Mouse (Mus musculus): Measurements from ENCODE around the gene Syne1. TPM values are rescaled to one million over a fixed set of nuclear protein-coding genes. Genes with fewer than 3 reads are reported as not detected.

The Syne1 gene
- polyA plus RNA-seq, 1 experiment from 2014 or later, result 3.6 TPM

DNA sequence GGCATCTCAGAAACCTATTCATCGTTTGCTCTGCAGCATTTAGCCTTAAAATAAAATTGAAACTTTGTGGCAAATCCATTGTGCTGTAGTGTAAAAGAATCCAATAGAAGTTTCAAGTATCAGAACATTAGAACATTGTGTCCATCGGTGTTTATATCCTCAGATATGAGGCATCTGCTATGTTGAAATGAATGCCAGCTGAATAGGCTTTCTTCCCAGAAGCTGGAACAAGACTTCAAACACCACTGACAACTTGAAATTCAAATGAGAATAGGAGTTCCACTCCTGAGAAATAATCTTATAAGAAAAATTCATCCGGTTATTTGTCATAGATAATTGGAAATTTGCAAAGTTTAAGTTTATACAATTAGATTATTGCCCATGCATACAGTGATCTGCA is 135.6 kb downstream of the Syne1 start:
- Histone ChIP-seq H3K4me2 (replicated peaks; ENCODE audit: low read depth) (no peak overlapping the region), H3K9ac (ENCODE audit: low read length) (no peak overlapping the region), H3K27ac (replicated peaks) (no peak overlapping the region), H3K27me3 (ENCODE audit: control insufficient read depth, insufficient read depth, low read length) (no peaks in the 10 kb centered on the region), H3K4me3 (ENCODE audit: low read depth, low read length) (no peak overlapping the region), H3K4me1 (replicated peaks; ENCODE audit: control insufficient read depth, insufficient read depth) (no peaks in the 10 kb centered on the region), H3K9me3 (ENCODE audit: control insufficient read depth, low read length) (no peaks in the 10 kb centered on the region), H3K36me3 (ENCODE audit: control insufficient read depth, insufficient read depth, low read length) (no peaks in the 10 kb centered on the region)
- 71% methylated on average over 3 of the region's 3 CpGs for WGBS
- no peak for TF ChIP-seq EP300 (optimal IDR thresholded peaks at IDR 0.05)
- no peak for TF ChIP-seq CTCF (IDR thresholded peaks at IDR 0.05; ENCODE audit: low read depth)
- no peak for ATAC-seq (ENCODE audit: low FRiP score, low TSS enrichment)
- no peak for DNase-seq (ENCODE audit: low spot score)

GRCm38 (mm10) chr10:5384131-5384776 is 167.0 kb downstream of the Syne1 start:
- H3K4me2 ChIP-seq (replicated peaks; ENCODE audit: low read depth), result no peak overlapping the region
- 65% methylated on average over 6 of the region's 6 CpGs for WGBS
- DNase-seq (ENCODE audit: low spot score) (no peak), ATAC-seq (ENCODE audit: low FRiP score, low TSS enrichment) (no peak)
- H3K36me3 ChIP-seq (ENCODE audit: control insufficient read depth, insufficient read depth, low read length), result no peaks in the 10 kb centered on the region
- no peaks in the 10 kb centered on the region for H3K27me3 ChIP-seq (ENCODE audit: control insufficient read depth, insufficient read depth, low read length)
- H3K9ac ChIP-seq (ENCODE audit: low read length), result no peak overlapping the region
- no peaks in the 10 kb centered on the region for H3K9me3 ChIP-seq (ENCODE audit: control insufficient read depth, low read length)
- H3K4me3 ChIP-seq (ENCODE audit: low read depth, low read length), result no peak overlapping the region
- no peak for TF ChIP-seq CTCF (IDR thresholded peaks at IDR 0.05; ENCODE audit: low read depth)
- TF ChIP-seq EP300 (optimal IDR thresholded peaks at IDR 0.05), result no peak
- H3K27ac ChIP-seq (replicated peaks), result no peak overlapping the region
- H3K4me1 ChIP-seq (replicated peaks; ENCODE audit: control insufficient read depth, insufficient read depth), result no peaks in the 10 kb centered on the region

- DNase-seq (ENCODE audit: low spot score) (no peak), ATAC-seq (ENCODE audit: low FRiP score, low TSS enrichment) (no peak)
- Histone ChIP-seq H3K4me2 (replicated peaks; ENCODE audit: low read depth) (no peak overlapping the region), H3K9me3 (ENCODE audit: control insufficient read depth, low read length) (no peaks in the 10 kb centered on the region), H3K36me3 (ENCODE audit: control insufficient read depth, insufficient read depth, low read length) (no peaks in the 10 kb centered on the region), H3K27ac (replicated peaks) (no peak overlapping the region), H3K9ac (ENCODE audit: low read length) (no peak overlapping the region), H3K4me1 (replicated peaks; ENCODE audit: control insufficient read depth, insufficient read depth) (no peaks in the 10 kb centered on the region), H3K4me3 (ENCODE audit: low read depth, low read length) (no peak overlapping the region), H3K27me3 (ENCODE audit: control insufficient read depth, insufficient read depth, low read length) (no peaks in the 10 kb centered on the region)
- 82% methylated on average over 4 of the region's 4 CpGs for WGBS
- TF ChIP-seq CTCF (IDR thresholded peaks at IDR 0.05; ENCODE audit: low read depth) (no peak), EP300 (optimal IDR thresholded peaks at IDR 0.05) (no peak)
Observed at GRCm38 (mm10) chr10:5381536-5381935, 169.7 kb downstream of the Syne1 start.

- no peaks in the 10 kb centered on the region for H3K4me1 ChIP-seq (replicated peaks; ENCODE audit: control insufficient read depth, insufficient read depth)
- no peak for TF ChIP-seq CTCF (IDR thresholded peaks at IDR 0.05; ENCODE audit: low read depth)
- no peak for TF ChIP-seq EP300 (optimal IDR thresholded peaks at IDR 0.05)
- H3K36me3 ChIP-seq (ENCODE audit: control insufficient read depth, insufficient read depth, low read length), result no peaks in the 10 kb centered on the region
- H3K4me2 ChIP-seq (replicated peaks; ENCODE audit: low read depth), result no peak overlapping the region
- 69% methylated on average over 2 of the region's 2 CpGs for WGBS
- no peak overlapping the region for H3K4me3 ChIP-seq (ENCODE audit: low read depth, low read length)
- DNase-seq (ENCODE audit: low spot score) (no peak), ATAC-seq (ENCODE audit: low FRiP score, low TSS enrichment) (no peak)
- no peaks in the 10 kb centered on the region for H3K27me3 ChIP-seq (ENCODE audit: control insufficient read depth, insufficient read depth, low read length)
- H3K9ac ChIP-seq (ENCODE audit: low read length), result no peak overlapping the region
- no peaks in the 10 kb centered on the region for H3K9me3 ChIP-seq (ENCODE audit: control insufficient read depth, low read length)
- no peak overlapping the region for H3K27ac ChIP-seq (replicated peaks)
Observed at GRCm38 (mm10) chr10:5378969-5379368, 172.3 kb downstream of the Syne1 start.

- no peak overlapping the region for H3K27ac ChIP-seq (replicated peaks)
- no peaks in the 10 kb centered on the region for H3K36me3 ChIP-seq (ENCODE audit: control insufficient read depth, insufficient read depth, low read length)
- no peak for ATAC-seq (ENCODE audit: low FRiP score, low TSS enrichment)
- H3K4me2 ChIP-seq (replicated peaks; ENCODE audit: low read depth), result no peak overlapping the region
- H3K27me3 ChIP-seq (ENCODE audit: control insufficient read depth, insufficient read depth, low read length), result no peaks in the 10 kb centered on the region
- no peaks in the 10 kb centered on the region for H3K9me3 ChIP-seq (ENCODE audit: control insufficient read depth, low read length)
- TF ChIP-seq EP300 (optimal IDR thresholded peaks at IDR 0.05), result no peak
- TF ChIP-seq CTCF (IDR thresholded peaks at IDR 0.05; ENCODE audit: low read depth), result no peak
- no peaks in the 10 kb centered on the region for H3K4me1 ChIP-seq (replicated peaks; ENCODE audit: control insufficient read depth, insufficient read depth)
- no peak overlapping the region for H3K4me3 ChIP-seq (ENCODE audit: low read depth, low read length)
- H3K9ac ChIP-seq (ENCODE audit: low read length), result no peak overlapping the region
- 49% methylated on average over 4 of the region's 4 CpGs for WGBS
- DNase-seq (ENCODE audit: low spot score), result no peak
Observed at GRCm38 (mm10) chr10:5369599-5369998, 181.7 kb downstream of the Syne1 start.

DNA sequence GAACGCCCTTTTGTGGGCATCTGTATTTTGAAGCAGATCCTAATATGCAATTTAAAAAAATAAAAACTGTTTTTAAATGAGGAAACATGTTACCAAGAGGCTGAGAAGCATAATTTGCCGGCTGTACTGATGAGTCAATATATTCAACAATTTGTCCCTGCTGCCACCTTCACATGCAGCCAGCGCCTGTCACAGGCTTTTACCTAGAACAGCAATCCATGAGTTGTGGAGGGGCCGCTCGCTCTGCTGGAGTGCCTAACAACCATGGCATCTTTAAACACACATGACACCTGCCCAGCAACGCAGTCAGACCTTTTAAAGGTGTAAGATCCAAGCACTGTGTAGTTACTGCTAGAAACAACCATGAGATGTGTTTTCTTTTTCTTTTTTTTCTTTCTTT is 183.0 kb downstream of the Syne1 start:
- TF ChIP-seq CTCF (IDR thresholded peaks at IDR 0.05; ENCODE audit: low read depth), result no peak
- TF ChIP-seq EP300 (optimal IDR thresholded peaks at IDR 0.05), result no peak
- no peaks in the 10 kb centered on the region for H3K4me1 ChIP-seq (replicated peaks; ENCODE audit: control insufficient read depth, insufficient read depth)
- no peak overlapping the region for H3K4me3 ChIP-seq (ENCODE audit: low read depth, low read length)
- 55% methylated on average over 6 of the region's 6 CpGs for WGBS
- ATAC-seq (ENCODE audit: low FRiP score, low TSS enrichment), result no peak
- H3K36me3 ChIP-seq (ENCODE audit: control insufficient read depth, insufficient read depth, low read length), result no peaks in the 10 kb centered on the region
- no peak overlapping the region for H3K27ac ChIP-seq (replicated peaks)
- no peak for DNase-seq (ENCODE audit: low spot score)
- H3K4me2 ChIP-seq (replicated peaks; ENCODE audit: low read depth), result no peak overlapping the region
- no peak overlapping the region for H3K9ac ChIP-seq (ENCODE audit: low read length)
- H3K27me3 ChIP-seq (ENCODE audit: control insufficient read depth, insufficient read depth, low read length), result no peaks in the 10 kb centered on the region
- no peaks in the 10 kb centered on the region for H3K9me3 ChIP-seq (ENCODE audit: control insufficient read depth, low read length)
